Mouse (Mus musculus) stomach, postnatal 0 days (tissue): ENCODE results near the gene Ryr2. TPM values are rescaled to one million over a fixed set of nuclear protein-coding genes. Genes with fewer than 3 reads are reported as not detected.

Experiments
- ATAC-seq: fragments of 200-750 bp; cut with Nextera tagmentation; 2 replicates; pipeline ENCODE4 v1.8.0; 2017; ENCODE audit not compliant: low FRiP score, low TSS enrichment
- DNase-seq: peaks from one replicate; pipeline ENCODE4 v3.0.0-alpha.2; 2016; ENCODE audit warnings: low spot score
- H3K27ac ChIP-seq: fragments of 300-500 bp; sonication (generic); replicated peaks from 2 replicates; pipeline ENCODE4 v1.5.1; 2014; ENCODE audit warnings: mild to moderate bottlenecking, control low read depth
- H3K27me3 ChIP-seq: fragments of 300-500 bp; sonication (generic); 2 replicates; pipeline ENCODE4 v1.6.1; 2014; ENCODE audit warnings: low read length; ENCODE audit not compliant: control insufficient read depth, insufficient read depth
- H3K36me3 ChIP-seq: fragments of 300-500 bp; sonication (generic); 2 replicates; pipeline ENCODE4 v1.6.1; 2014; ENCODE audit warnings: low read length, mixed read lengths; ENCODE audit not compliant: control insufficient read depth, insufficient read depth
- H3K4me1 ChIP-seq: fragments of 300-500 bp; sonication (generic); replicated peaks from 2 replicates; pipeline ENCODE4 v1.6.1; 2014; ENCODE audit warnings: antibody characterized with exemption; ENCODE audit not compliant: control insufficient read depth, insufficient read depth
- H3K4me2 ChIP-seq: fragments of 300-500 bp; sonication (generic); replicated peaks from 2 replicates; pipeline ENCODE4 v1.6.1; 2014; ENCODE audit warnings: low read depth, mild to moderate bottlenecking, control low read depth, moderate library complexity
- H3K4me3 ChIP-seq: fragments of 300-500 bp; sonication (generic); 2 replicates; pipeline ENCODE4 v1.5.1; 2014; ENCODE audit warnings: low read depth, low read length, control low read depth
- H3K9ac ChIP-seq: fragments of 300-500 bp; sonication (generic); 2 replicates; pipeline ENCODE4 v1.6.1; 2014; ENCODE audit warnings: mild to moderate bottlenecking, low read length, control low read depth, mixed read lengths
- H3K9me3 ChIP-seq: fragments of 300-500 bp; sonication (generic); 2 replicates; pipeline ENCODE4 v1.6.1; 2016; ENCODE audit warnings: low read length; ENCODE audit not compliant: control insufficient read depth
- CTCF ChIP-seq: IDR thresholded peaks from 2 replicates; pipeline ENCODE4 v1.5.1; 2016; ENCODE audit warnings: antibody characterized with exemption, low read depth, mild to moderate bottlenecking, moderate library complexity
- EP300 ChIP-seq: optimal IDR thresholded peaks from 2 replicates; pipeline ENCODE3; 2016; ENCODE audit warnings: antibody characterized with exemption
- WGBS: fragments of 180-500 bp; shearing (Covaris S2); extraction: QIAGEN DNeasy Blood & Tissue Kit; methylation state at CpG from one replicate; pipeline ENCODE4 v1.1.7; 2014; 5-methylcytosine and 5-hydroxymethylcytosine counted together
- polyA plus RNA-seq: library from polyadenylated mRNA; unstranded; fragments of >200 nt; fragmentation: Nextera tagmentation; extraction: Ambion mirVana; gene quantifications from 2 replicates; pipeline ENCODE4 v1.2.1, GENCODE M21; 2015

The Ryr2 gene
- polyA plus RNA-seq, 1 experiment from 2014 or later = 0.61 TPM

DNA sequence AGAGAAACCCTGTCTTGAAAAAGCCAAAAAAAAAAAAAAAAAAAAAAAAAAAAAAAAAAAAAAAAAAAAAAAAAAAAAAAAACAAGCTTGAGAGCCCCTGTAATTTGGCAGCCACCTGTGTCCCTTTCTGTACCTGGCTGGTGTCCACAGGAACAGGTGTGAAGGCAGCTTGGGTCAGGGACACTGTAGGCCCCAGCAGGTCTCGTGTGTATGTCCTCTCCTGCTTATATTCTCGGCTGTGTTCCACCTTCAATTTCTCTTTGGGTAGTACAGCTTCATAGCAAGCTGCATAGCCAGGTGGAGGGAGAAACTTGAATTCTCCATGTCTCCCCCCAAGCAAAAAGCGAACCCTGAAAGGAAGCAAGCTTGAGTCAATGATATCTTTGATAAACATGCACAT, 314.2 kb downstream of the Ryr2 start:
- no peak overlapping the region for H3K4me3 ChIP-seq
- no peak overlapping the region for H3K4me2 ChIP-seq
- no peak overlapping the region for H3K9ac ChIP-seq
- 85% methylated on average over 3 of the region's 3 CpGs for WGBS
- no peak for ATAC-seq
- H3K27me3 ChIP-seq = no peaks in the 10 kb centered on the region
- no peak for DNase-seq
- no peak for TF ChIP-seq CTCF
- no peak for TF ChIP-seq EP300
- H3K4me1 ChIP-seq = no peaks in the 10 kb centered on the region
- H3K36me3 ChIP-seq = no peaks in the 10 kb centered on the region
- H3K27ac ChIP-seq = no peak overlapping the region
- no peaks in the 10 kb centered on the region for H3K9me3 ChIP-seq

- H3K36me3 ChIP-seq = no peaks in the 10 kb centered on the region
- WGBS = 60% methylated on average over 5 of the region's 5 CpGs
These were observed 316.2 kb downstream of the Ryr2 start for GRCm38 (mm10) chr13:11790536-11790935.

DNA sequence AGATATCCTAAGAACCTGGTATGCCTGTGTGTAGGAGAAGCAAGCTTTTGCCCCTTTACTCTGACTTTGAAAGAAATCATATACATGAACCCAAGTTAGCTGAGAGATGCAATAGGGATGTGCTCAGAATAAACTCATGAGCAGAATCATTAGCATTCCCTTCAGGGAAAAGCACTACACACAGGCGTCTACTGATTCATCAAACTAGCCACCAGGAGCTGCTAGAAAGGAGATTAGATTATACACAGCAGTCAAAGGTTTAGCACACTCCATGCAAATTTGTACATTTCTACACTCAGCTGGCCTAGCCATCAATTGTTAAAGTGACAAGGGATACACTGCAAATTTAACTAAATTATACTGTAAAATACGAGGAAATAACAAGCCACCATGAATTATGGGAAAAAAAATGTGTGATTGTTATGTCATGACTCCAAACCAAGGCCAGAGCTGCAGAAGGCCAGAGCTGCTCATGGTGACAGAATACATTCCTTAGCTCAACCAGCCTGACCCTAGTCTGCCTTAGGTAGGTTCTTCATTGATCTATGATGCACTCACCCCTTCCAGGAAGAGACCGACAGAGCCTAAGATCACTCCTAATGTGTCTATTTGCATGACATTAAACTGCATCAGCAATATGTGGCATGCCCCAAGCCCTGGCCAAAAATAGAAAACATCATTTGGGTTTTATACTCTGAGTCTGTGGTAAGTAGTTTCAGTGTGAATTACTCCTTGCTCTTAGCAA, 324.2 kb downstream of the Ryr2 start:
- Histone ChIP-seq H3K27ac (no peak overlapping the region), H3K4me3 (no peak overlapping the region), H3K9ac (no peak overlapping the region), H3K36me3 (no peaks in the 10 kb centered on the region), H3K4me1 (no peaks in the 10 kb centered on the region), H3K9me3 (no peaks in the 10 kb centered on the region), H3K4me2 (no peak overlapping the region), H3K27me3 (no peaks in the 10 kb centered on the region)
- TF ChIP-seq CTCF (no peak), EP300 (no peak)
- 58% methylated on average over 3 of the region's 3 CpGs for whole genome bisulfite sequencing
- no peak for DNase-seq
- ATAC-seq = no peak

More at GRCm38 (mm10) chr13:11790536-11790935, 316.2 kb downstream of the Ryr2 start:
- TF ChIP-seq EP300 (no peak), CTCF (no peak)
- Histone ChIP-seq H3K27me3 (no peaks in the 10 kb centered on the region), H3K9ac (no peak overlapping the region), H3K4me3 (no peak overlapping the region), H3K27ac (no peak overlapping the region), H3K4me1 (no peaks in the 10 kb centered on the region), H3K9me3 (no peaks in the 10 kb centered on the region), H3K4me2 (no peak overlapping the region)
- DNase-seq (no peak), ATAC-seq (no peak)

DNA sequence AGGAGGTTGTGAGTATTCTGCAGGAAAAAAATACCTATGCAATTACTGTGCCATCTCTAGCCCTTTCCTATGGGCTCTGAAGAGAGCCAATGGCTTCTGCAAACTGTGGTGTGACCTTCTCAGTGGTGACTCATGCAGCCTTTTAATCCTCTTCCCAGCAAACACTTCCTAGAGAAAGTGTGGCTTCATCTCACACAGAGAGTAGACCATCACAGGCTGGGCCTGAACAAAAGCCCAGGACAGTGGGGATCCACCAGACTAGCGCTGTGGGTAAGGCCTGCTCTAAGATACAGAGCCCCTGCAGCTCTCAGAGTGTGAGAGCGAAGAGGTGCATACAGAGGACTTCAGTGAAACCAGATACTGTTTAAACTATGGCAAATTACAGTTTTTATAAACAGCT, 325.7 kb downstream of the Ryr2 start:
- H3K9ac ChIP-seq = no peak overlapping the region
- ATAC-seq (no peak), DNase-seq (no peak)
- TF ChIP-seq CTCF (no peak), EP300 (no peak)
- H3K27me3 ChIP-seq = no peaks in the 10 kb centered on the region
- H3K4me3 ChIP-seq = no peak overlapping the region
- H3K4me2 ChIP-seq = no peak overlapping the region
- no peaks in the 10 kb centered on the region for H3K9me3 ChIP-seq
- no peaks in the 10 kb centered on the region for H3K4me1 ChIP-seq
- 34% methylated on average over 2 of the region's 2 CpGs for WGBS
- H3K27ac ChIP-seq = no peak overlapping the region
- H3K36me3 ChIP-seq = no peaks in the 10 kb centered on the region

- ATAC-seq (no peak), DNase-seq (no peak)
- Histone ChIP-seq H3K9me3 (no peaks in the 10 kb centered on the region), H3K9ac (no peak overlapping the region), H3K27me3 (no peaks in the 10 kb centered on the region), H3K27ac (no peak overlapping the region), H3K36me3 (no peaks in the 10 kb centered on the region), H3K4me1 (no peaks in the 10 kb centered on the region), H3K4me3 (no peak overlapping the region), H3K4me2 (no peak overlapping the region)
- no peak for TF ChIP-seq CTCF
- no peak for TF ChIP-seq EP300
- 84% methylated on average over 6 of the region's 6 CpGs for WGBS
These were observed 329.0 kb downstream of the Ryr2 start for GRCm38 (mm10) chr13:11777726-11778125.

DNA sequence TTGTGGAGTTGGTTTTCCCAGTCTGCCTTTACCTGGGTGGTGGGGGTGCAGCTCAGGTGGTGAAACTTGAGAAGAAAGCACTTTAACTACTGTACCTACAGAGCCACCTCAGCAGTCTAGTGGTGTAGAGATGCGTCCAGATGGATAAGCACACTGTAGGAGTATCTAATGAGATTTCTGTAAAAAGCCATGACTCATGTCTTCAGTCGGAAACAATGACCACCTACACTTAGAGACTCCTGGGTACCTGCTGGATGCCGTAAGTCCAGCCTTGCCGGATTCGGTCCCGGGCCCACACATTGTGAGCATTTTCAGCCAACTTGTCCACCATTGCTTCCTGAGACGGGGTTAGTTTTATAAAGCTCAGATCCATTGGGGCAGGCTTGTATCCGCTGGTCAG, 334.6 kb downstream of the Ryr2 start:
- Histone ChIP-seq H3K4me3 (no peak overlapping the region), H3K36me3 (no peaks in the 10 kb centered on the region), H3K27me3 (no peaks in the 10 kb centered on the region), H3K9ac (no peak overlapping the region), H3K4me1 (no peaks in the 10 kb centered on the region), H3K9me3 (no peaks in the 10 kb centered on the region), H3K4me2 (no peak overlapping the region), H3K27ac (no peak overlapping the region)
- no peak for TF ChIP-seq CTCF
- TF ChIP-seq EP300 = no peak
- 93% methylated on average over 8 of the region's 8 CpGs for WGBS
- DNase-seq = no peak
- ATAC-seq = no peak
